Mouse (Mus musculus): Measurements from ENCODE around the gene Olfr1396. TPM values are rescaled to one million over a fixed set of nuclear protein-coding genes. Genes with fewer than 3 reads are reported as not detected.
"Not testable (repeated sequence)": the region's sequence is repeated elsewhere in the genome, so short reads cannot be mapped to it uniquely, and the experiment has no call there.

The Olfr1396 gene
- polyA plus RNA-seq, 1 experiment from 2014 or later, result not detected

DNA sequence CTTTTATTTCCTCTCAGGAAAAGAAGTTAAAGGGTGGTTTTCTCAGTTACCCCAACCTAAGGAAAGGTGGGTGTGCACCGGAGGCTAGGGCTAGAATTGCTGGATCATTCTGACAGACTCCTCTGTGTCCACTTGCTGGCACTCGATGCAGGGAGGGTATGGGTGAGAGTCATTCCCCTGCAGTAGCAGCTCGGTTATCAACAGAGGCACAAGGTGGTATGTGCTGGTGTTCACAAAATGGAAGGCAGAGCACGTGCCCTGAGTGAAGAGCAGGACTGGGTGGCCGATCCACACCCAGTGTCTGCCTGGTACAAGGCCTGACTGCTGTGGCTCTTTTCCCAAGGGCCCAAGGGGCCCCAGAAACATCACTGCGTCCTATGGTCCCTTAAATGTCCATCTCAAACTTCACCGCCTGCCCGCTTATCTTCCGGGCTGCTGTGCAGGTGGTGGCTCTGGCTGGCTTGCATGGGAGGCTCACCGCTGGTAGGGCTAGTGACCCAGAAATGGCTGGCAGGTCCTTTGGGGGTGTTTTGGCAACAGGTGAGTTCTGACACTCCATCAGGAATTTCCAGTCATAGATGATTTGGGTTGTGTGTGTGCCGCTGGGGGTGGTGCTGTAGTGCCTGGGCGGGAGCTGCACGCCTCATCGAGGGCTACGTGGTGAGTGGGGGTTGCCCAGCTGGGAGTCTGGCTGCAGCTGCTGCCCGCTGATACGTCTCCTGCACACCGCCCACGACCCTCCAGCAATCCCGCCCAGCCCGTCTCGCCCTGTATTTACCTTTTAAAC is 26.7 kb downstream of the Olfr1396 start:
- 47% methylated on average over 22 of the region's 22 CpGs for WGBS
- Histone ChIP-seq H3K27ac (replicated peaks) (no peak overlapping the region), H3K27me3 (no peaks in the 10 kb centered on the region), H3K4me2 (replicated peaks) (no peak overlapping the region), H3K4me3 (no peak overlapping the region), H3K9me3 (no peaks in the 10 kb centered on the region), H3K4me1 (no peaks in the 10 kb centered on the region), H3K9ac (replicated peaks) (no peak overlapping the region), H3K36me3 (no peaks in the 10 kb centered on the region)
- no peak for ATAC-seq (replicated peaks)

DNA sequence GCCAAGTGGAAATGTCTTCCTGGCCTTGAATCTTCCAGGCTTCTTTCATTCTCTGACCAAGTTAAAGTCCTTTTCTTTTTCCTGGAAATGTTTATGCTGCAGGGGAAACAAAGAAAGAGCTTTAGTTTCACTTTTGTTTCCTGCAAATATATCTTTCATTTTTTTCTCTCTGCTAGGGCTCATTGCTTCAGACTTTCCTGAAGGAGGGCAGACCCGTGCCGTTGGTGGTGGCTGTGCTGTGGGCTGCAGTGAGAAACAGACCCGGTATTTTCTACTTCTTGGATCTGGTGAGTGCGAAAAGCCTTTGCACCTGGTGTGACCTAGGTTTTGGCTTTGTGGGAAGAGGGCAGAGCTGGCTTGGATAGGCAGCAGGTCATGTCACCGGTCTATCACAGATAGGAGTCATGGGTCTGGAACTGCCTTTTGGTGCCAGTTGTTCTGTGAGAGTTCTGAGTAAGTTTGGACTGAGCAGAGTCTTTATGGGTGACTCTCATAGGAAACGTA is 27.8 kb downstream of the Olfr1396 start:
- Histone ChIP-seq H3K4me1 (no peaks in the 10 kb centered on the region), H3K4me3 (no peak overlapping the region), H3K27me3 (no peaks in the 10 kb centered on the region), H3K36me3 (no peaks in the 10 kb centered on the region), H3K4me2 (replicated peaks) (no peak overlapping the region), H3K9ac (replicated peaks) (no peak overlapping the region), H3K27ac (replicated peaks) (no peak overlapping the region), H3K9me3 (no peaks in the 10 kb centered on the region)
- no peak for ATAC-seq (replicated peaks)
- WGBS, result 82% methylated on average over 6 of the region's 6 CpGs

DNA sequence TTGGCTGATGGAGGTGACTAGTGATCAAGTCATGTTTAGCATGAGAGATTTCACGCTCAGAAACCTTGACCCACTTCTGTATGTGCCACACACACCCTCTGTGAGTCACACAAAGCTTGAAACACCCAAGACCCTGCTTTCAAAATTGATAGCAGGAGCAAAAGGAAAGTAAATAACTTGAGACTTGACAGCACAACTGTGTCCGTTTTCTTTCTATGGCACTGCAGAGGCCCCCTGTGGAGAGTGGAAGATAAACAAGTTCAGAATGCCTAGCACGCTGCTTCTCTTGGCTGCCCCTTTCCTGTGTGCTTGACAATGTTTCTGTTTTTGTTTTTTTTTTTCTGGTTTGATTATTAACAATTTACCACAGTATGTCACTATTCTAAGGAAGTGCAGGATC is 29.8 kb downstream of the Olfr1396 start:
- H3K27ac ChIP-seq (replicated peaks), result no peak overlapping the region
- no peaks in the 10 kb centered on the region for H3K27me3 ChIP-seq
- WGBS, result 42% methylated on average over 3 of the region's 3 CpGs
- H3K36me3 ChIP-seq, result no peaks in the 10 kb centered on the region
- H3K9me3 ChIP-seq, result no peaks in the 10 kb centered on the region
- H3K9ac ChIP-seq (replicated peaks), result no peak overlapping the region
- ATAC-seq (replicated peaks), result no peak
- no peaks in the 10 kb centered on the region for H3K4me1 ChIP-seq
- H3K4me2 ChIP-seq (replicated peaks), result no peak overlapping the region
- H3K4me3 ChIP-seq, result no peak overlapping the region

DNA sequence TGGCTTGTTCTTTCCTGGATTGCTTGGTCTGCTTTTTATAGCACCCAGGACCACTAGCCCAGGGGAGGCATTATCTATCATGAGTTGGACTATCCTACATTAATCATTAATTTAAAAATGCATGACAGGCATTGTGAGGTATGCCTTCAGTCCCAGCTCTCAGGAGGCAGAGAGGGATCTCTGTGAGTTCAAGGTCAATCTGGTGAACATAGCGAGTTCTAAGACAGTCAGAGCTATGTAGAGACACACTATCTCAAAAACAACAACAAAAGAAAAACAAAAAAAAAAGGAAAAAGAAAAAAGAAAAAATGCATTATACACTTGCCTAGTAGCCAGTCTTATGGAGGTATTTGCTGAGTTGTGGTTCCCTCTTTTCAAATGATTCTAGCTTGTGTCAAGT is 30.3 kb downstream of the Olfr1396 start:
- Histone ChIP-seq H3K27ac (replicated peaks) (no peak overlapping the region), H3K4me2 (replicated peaks) (no peak overlapping the region), H3K36me3 (no peaks in the 10 kb centered on the region), H3K9me3 (no peaks in the 10 kb centered on the region), H3K4me3 (no peak overlapping the region), H3K4me1 (no peaks in the 10 kb centered on the region), H3K9ac (replicated peaks) (no peak overlapping the region), H3K27me3 (no peaks in the 10 kb centered on the region)
- WGBS, result 81% methylated on average over 1 of the region's 1 CpGs
- no peak for ATAC-seq (replicated peaks)

DNA sequence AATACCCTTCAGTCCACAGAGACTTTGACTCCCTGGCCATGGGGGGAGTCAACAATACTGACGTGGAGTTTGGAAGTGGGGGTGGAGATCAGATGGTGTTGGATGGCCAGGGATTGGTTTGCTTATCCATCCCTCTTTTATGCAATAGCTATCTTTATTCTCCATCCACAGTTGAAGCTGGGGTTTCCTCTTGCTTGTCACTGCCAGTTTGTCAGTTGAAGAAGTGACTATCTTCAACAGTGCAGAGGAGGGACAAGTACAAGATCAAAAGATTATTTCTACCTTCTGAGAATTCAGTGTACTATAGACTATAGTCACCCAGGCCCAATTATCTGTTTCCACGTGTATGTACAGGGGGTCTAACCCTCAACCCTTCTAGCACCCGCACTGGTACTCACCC is 30.9 kb downstream of the Olfr1396 start:
- H3K27ac ChIP-seq (replicated peaks), result no peak overlapping the region
- H3K27me3 ChIP-seq, result no peaks in the 10 kb centered on the region
- H3K36me3 ChIP-seq, result no peaks in the 10 kb centered on the region
- no peak overlapping the region for H3K4me3 ChIP-seq
- H3K9me3 ChIP-seq, result no peaks in the 10 kb centered on the region
- H3K9ac ChIP-seq (replicated peaks), result no peak overlapping the region
- no peaks in the 10 kb centered on the region for H3K4me1 ChIP-seq
- ATAC-seq (replicated peaks), result no peak
- H3K4me2 ChIP-seq (replicated peaks), result no peak overlapping the region
- WGBS, result 81% methylated on average over 3 of the region's 3 CpGs

DNA sequence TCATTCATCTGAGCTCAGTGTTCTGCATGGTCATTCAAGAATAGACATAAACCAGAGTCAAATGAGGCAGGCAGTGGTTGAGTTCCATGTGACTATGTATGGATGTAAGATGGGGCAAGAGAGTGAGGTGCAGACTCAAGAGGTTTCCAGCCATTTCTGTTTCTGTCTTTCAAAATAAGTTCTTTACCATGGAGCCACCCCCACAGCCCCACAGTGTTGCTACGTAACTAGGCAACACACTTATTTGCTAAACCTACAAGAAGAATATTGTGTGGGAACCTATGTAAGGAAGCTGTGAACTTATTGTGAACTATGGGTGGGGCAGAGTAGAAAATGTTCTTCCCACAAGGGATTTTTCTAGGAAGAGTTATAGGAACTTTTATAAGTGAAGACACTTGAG is 31.5 kb downstream of the Olfr1396 start:
- no peak overlapping the region for H3K4me2 ChIP-seq (replicated peaks)
- 86% methylated on average over 1 of the region's 1 CpGs for WGBS
- H3K4me1 ChIP-seq, result no peaks in the 10 kb centered on the region
- no peaks in the 10 kb centered on the region for H3K36me3 ChIP-seq
- ATAC-seq (replicated peaks), result no peak
- no peaks in the 10 kb centered on the region for H3K27me3 ChIP-seq
- no peak overlapping the region for H3K27ac ChIP-seq (replicated peaks)
- no peaks in the 10 kb centered on the region for H3K9me3 ChIP-seq
- no peak overlapping the region for H3K9ac ChIP-seq (replicated peaks)
- no peak overlapping the region for H3K4me3 ChIP-seq

DNA sequence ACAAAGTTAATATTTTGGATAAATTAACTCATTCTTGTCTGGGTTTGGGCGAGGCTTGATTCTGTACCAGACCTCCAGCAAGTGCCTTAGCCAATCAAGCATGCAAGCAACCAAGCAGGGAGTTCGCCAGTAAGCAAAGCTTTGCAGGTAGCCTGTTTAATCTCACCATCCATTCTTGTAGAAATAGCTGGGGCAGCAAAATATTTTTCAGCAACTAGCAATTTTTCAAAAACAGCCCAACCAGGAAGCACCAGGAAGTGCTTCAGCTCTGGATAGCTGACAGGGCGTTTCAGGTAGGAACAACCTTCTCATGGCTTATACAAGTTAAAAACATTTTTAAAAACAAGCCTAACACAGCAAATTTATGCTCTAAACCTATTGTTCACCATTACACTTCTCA is 32.8 kb downstream of the Olfr1396 start:
- H3K4me3 ChIP-seq, result no peak overlapping the region
- no peaks in the 10 kb centered on the region for H3K9me3 ChIP-seq
- H3K4me1 ChIP-seq, result no peaks in the 10 kb centered on the region
- 76% methylated on average over 3 of the region's 3 CpGs for WGBS
- H3K27me3 ChIP-seq, result no peaks in the 10 kb centered on the region
- no peak overlapping the region for H3K9ac ChIP-seq (replicated peaks)
- no peak overlapping the region for H3K27ac ChIP-seq (replicated peaks)
- no peaks in the 10 kb centered on the region for H3K36me3 ChIP-seq
- H3K4me2 ChIP-seq (replicated peaks), result no peak overlapping the region
- no peak for ATAC-seq (replicated peaks)

DNA sequence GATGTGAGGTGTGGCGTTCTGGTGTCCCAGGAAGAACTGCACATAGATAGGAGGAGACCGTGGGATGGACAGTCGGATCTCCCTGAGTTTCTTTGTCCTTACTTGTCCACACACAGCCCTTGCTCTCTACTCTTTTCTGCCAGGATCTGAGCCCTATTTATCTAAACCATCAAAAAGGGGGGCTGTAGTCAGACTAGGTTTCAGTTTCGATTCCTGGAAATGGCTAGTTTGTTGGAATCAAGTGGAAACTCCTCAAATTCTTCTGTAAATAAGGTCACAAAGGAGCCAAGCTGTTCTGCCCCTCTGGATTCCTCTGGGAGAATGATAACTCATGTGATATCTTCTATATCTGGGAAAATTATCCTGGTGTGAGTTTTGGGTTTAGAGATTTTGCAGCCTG is 33.3 kb downstream of the Olfr1396 start:
- 86% methylated on average over 4 of the region's 4 CpGs for WGBS
- H3K4me2 ChIP-seq (replicated peaks), result no peak overlapping the region
- H3K36me3 ChIP-seq, result no peaks in the 10 kb centered on the region
- no peak overlapping the region for H3K9ac ChIP-seq (replicated peaks)
- no peak overlapping the region for H3K27ac ChIP-seq (replicated peaks)
- no peak overlapping the region for H3K4me3 ChIP-seq
- H3K9me3 ChIP-seq, result no peaks in the 10 kb centered on the region
- no peaks in the 10 kb centered on the region for H3K27me3 ChIP-seq
- no peak for ATAC-seq (replicated peaks)
- no peaks in the 10 kb centered on the region for H3K4me1 ChIP-seq

DNA sequence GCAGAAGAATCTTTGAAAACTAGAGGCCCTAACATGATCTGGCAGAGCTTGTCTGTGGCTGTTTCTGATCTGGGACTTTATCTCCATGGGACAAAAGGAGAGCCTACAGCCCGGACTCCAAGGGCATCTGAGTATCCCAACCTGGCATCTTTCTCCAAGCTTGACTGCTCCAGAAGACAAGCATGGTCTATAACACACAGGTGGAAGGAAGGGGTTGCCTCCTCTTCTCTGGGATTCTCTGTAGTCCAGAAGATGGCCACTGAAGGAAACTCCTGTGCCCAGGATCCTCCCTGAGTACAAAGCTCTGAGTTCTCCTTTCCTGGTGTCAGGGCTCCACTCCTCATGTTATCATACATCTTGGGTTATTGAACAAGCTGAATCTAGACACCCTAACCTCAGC is 34.0 kb downstream of the Olfr1396 start:
- no peak overlapping the region for H3K9ac ChIP-seq (replicated peaks)
- WGBS, result 76% methylated on average over 1 of the region's 1 CpGs
- H3K27me3 ChIP-seq, result no peaks in the 10 kb centered on the region
- no peaks in the 10 kb centered on the region for H3K4me1 ChIP-seq
- ATAC-seq (replicated peaks), result no peak
- no peak overlapping the region for H3K4me2 ChIP-seq (replicated peaks)
- no peak overlapping the region for H3K27ac ChIP-seq (replicated peaks)
- H3K9me3 ChIP-seq, result no peaks in the 10 kb centered on the region
- no peak overlapping the region for H3K4me3 ChIP-seq
- no peaks in the 10 kb centered on the region for H3K36me3 ChIP-seq

DNA sequence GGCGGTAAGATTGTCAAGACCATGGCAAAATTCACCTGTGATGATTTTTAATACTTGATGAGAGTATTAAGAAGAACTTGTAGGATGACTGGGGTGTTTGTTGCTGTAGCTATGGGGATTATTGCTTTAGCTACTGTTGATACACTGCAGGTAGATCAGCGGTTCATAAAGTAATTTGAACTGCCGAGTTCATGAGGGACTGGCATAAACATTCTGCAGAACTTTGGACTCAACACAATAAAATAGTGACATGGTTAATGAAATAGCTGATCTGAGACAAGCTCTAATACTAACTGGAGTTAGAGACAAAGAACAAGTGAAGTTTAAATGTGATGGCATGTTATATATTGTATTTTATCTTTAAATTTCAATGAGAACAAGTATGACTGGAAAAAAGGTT is 36.0 kb downstream of the Olfr1396 start:
- no peaks in the 10 kb centered on the region for H3K27me3 ChIP-seq
- H3K4me2 ChIP-seq (replicated peaks), result no peak overlapping the region
- H3K27ac ChIP-seq (replicated peaks), result no peak overlapping the region
- 92% methylated on average over 3 of the region's 3 CpGs for WGBS
- no peaks in the 10 kb centered on the region for H3K36me3 ChIP-seq
- H3K9me3 ChIP-seq, result no peaks in the 10 kb centered on the region
- no peak overlapping the region for H3K4me3 ChIP-seq
- ATAC-seq (replicated peaks), result no peak
- H3K9ac ChIP-seq (replicated peaks), result no peak overlapping the region
- no peaks in the 10 kb centered on the region for H3K4me1 ChIP-seq

DNA sequence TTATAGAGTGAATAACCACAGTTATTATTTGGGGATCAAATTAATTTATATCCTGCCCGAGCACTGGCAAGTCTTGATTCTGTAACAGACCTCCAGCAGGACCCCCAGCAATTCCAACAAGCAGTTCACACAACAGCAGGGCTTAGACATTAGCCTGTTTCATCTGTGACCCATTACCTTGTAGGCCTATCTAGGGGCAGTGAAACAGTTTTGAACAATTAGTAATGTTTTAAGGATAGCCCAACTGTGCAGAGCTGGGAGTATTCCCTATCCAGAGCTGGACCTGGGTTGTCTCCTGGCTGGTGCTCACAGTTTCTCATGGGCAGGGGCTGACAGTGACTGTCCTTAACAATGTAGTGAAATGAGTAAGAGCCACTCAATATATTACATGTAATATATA is 37.7 kb downstream of the Olfr1396 start:
- Histone ChIP-seq H3K27ac (replicated peaks) (no peak overlapping the region), H3K27me3 (no peaks in the 10 kb centered on the region), H3K4me2 (replicated peaks) (no peak overlapping the region), H3K9ac (replicated peaks) (no peak overlapping the region), H3K36me3 (no peaks in the 10 kb centered on the region), H3K4me3 (no peak overlapping the region), H3K9me3 (no peaks in the 10 kb centered on the region), H3K4me1 (no peaks in the 10 kb centered on the region)
- no peak for ATAC-seq (replicated peaks)
- 86% methylated on average over 1 of the region's 1 CpGs for WGBS

DNA sequence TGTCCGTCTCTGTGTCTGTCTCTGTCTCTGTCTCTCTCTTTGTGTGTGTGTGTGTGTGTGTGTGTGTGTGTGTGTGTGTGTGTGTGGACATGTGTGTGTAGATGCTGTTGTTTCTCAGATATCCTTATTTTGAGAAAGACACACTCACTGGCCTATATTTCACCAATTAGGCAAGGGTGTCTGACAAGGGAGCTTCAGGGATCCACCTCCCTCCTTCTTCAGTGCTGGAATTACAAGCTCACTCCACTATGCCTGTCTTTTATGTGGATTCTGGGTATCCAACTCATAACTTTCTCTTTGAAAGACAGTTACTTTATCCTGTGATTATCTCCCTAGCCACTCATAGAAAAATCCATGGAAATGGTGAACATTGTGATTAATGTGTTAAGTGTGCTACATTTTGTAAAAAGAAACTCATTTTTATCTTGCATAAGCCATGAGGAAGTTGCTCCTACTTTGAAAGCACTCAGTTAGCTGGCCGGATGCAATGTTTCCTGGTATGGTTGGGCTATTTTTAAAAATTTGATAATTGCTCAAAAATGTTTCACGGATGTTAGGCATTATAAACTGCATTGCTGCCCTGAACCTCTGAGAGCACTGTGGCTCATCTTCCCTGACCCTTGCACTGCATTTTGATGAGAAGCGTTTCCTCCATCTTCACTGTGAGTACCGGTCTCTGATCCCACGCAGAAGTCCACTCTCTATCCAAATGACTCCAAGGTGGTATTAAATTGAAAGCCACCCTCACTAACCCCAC is 38.5 kb downstream of the Olfr1396 start, which contains the start of gene Ifi47:
Gene Ifi47, plus strand, starts transcription at position 587 of the 757 bp plus-strand sequence.
- WGBS, result 77% methylated on average over 6 of the region's 6 CpGs
- not testable (repeated sequence) for H3K27me3 ChIP-seq; H3K27ac ChIP-seq (replicated peaks); H3K4me1 ChIP-seq; H3K4me2 ChIP-seq (replicated peaks); H3K9me3 ChIP-seq; ATAC-seq (replicated peaks); H3K4me3 ChIP-seq; H3K9ac ChIP-seq (replicated peaks); H3K36me3 ChIP-seq
